Mouse (Mus musculus): ENCODE measurements at regions not wholly inside any gene's neighbourhood (a gene's known extent, or its start where the extent isn't known, plus 50 kb on each side); places are given as distances from the start of the nearest gene placed in this dataset.

GRCm38 (mm10) chr15:56496355-56496754 lies 981.1 kb downstream of the Slc22a22 start:
- Histone ChIP-seq H3K9me3 (replicated peaks) (no peaks in the 10 kb centered on the region), H3K27me3 (replicated peaks) (no peaks in the 10 kb centered on the region), H3K27ac (no peak overlapping the region), H3K9ac (no peak overlapping the region), H3K36me3 (no peaks in the 10 kb centered on the region), H3K4me3 (no peak overlapping the region), H3K4me1 (no peaks in the 10 kb centered on the region), H3K4me2 (no peak overlapping the region)
- ATAC-seq = no peak
- whole genome bisulfite sequencing (ENCODE audit: insufficient replicate concordance) = 68% methylated on average over 2 of the region's 2 CpGs

GRCm38 (mm10) chr15:56485931-56486330 lies 991.5 kb downstream of the Slc22a22 start:
- Histone ChIP-seq H3K9me3 (replicated peaks) (no peaks in the 10 kb centered on the region), H3K4me2 (no peak overlapping the region), H3K27ac (no peak overlapping the region), H3K27me3 (replicated peaks) (no peaks in the 10 kb centered on the region), H3K36me3 (no peaks in the 10 kb centered on the region), H3K4me3 (no peak overlapping the region), H3K4me1 (no peaks in the 10 kb centered on the region), H3K9ac (no peak overlapping the region)
- 56% methylated on average over 3 of the region's 3 CpGs for WGBS (ENCODE audit: insufficient replicate concordance)
- ATAC-seq = no peak

- ATAC-seq = no peak
- no peaks in the 10 kb centered on the region for H3K36me3 ChIP-seq
- no peaks in the 10 kb centered on the region for H3K9me3 ChIP-seq (replicated peaks)
- H3K27ac ChIP-seq = no peak overlapping the region
- H3K4me1 ChIP-seq = no peaks in the 10 kb centered on the region
- H3K4me2 ChIP-seq = no peak overlapping the region
- no peak overlapping the region for H3K9ac ChIP-seq
- no peak overlapping the region for H3K4me3 ChIP-seq
- 60% methylated on average over 3 of the region's 3 CpGs for WGBS (ENCODE audit: insufficient replicate concordance)
- no peaks in the 10 kb centered on the region for H3K27me3 ChIP-seq (replicated peaks)
These were observed 992.7 kb downstream of the Slc22a22 start for GRCm38 (mm10) chr15:56484693-56485092.

GRCm38 (mm10) chr15:56479682-56480081 lies 997.7 kb downstream of the Slc22a22 start:
- Histone ChIP-seq H3K27ac (no peak overlapping the region), H3K27me3 (replicated peaks) (no peaks in the 10 kb centered on the region), H3K9me3 (replicated peaks) (no peaks in the 10 kb centered on the region), H3K36me3 (no peaks in the 10 kb centered on the region), H3K4me2 (no peak overlapping the region), H3K4me3 (no peak overlapping the region), H3K4me1 (no peaks in the 10 kb centered on the region), H3K9ac (no peak overlapping the region)
- ATAC-seq = no peak

GRCm38 (mm10) chr15:56479015-56479414 lies 998.4 kb downstream of the Slc22a22 start:
- Histone ChIP-seq H3K9me3 (replicated peaks) (no peaks in the 10 kb centered on the region), H3K36me3 (no peaks in the 10 kb centered on the region), H3K27me3 (replicated peaks) (no peaks in the 10 kb centered on the region), H3K4me2 (no peak overlapping the region), H3K4me1 (no peaks in the 10 kb centered on the region), H3K9ac (no peak overlapping the region), H3K4me3 (no peak overlapping the region), H3K27ac (no peak overlapping the region)
- ATAC-seq = no peak
- WGBS (ENCODE audit: insufficient replicate concordance) = 48% methylated on average over 3 of the region's 3 CpGs

- Histone ChIP-seq H3K27ac (no peak overlapping the region), H3K9ac (no peak overlapping the region), H3K36me3 (no peaks in the 10 kb centered on the region), H3K4me1 (no peaks in the 10 kb centered on the region), H3K9me3 (replicated peaks) (no peaks in the 10 kb centered on the region), H3K4me3 (no peak overlapping the region), H3K4me2 (no peak overlapping the region), H3K27me3 (replicated peaks) (no peaks in the 10 kb centered on the region)
- ATAC-seq = no peak
- WGBS (ENCODE audit: insufficient replicate concordance) = 69% methylated on average over 1 of the region's 1 CpGs
These were observed 1003.7 kb downstream of the Slc22a22 start for GRCm38 (mm10) chr15:56473679-56474078.

GRCm38 (mm10) chr15:56451881-56452280 lies 1025.5 kb downstream of the Slc22a22 start:
- H3K36me3 ChIP-seq = no peaks in the 10 kb centered on the region
- ATAC-seq = no peak
- H3K4me2 ChIP-seq = no peak overlapping the region
- WGBS (ENCODE audit: insufficient replicate concordance) = 49% methylated on average over 4 of the region's 4 CpGs
- no peaks in the 10 kb centered on the region for H3K9me3 ChIP-seq (replicated peaks)
- no peaks in the 10 kb centered on the region for H3K4me1 ChIP-seq
- no peak overlapping the region for H3K4me3 ChIP-seq
- H3K27me3 ChIP-seq (replicated peaks) = no peaks in the 10 kb centered on the region
- no peak overlapping the region for H3K9ac ChIP-seq
- no peak overlapping the region for H3K27ac ChIP-seq

- Histone ChIP-seq H3K4me2 (no peak overlapping the region), H3K27ac (no peak overlapping the region), H3K4me1 (no peaks in the 10 kb centered on the region), H3K27me3 (replicated peaks) (no peaks in the 10 kb centered on the region), H3K36me3 (no peaks in the 10 kb centered on the region), H3K4me3 (no peak overlapping the region), H3K9me3 (replicated peaks) (no peaks in the 10 kb centered on the region), H3K9ac (no peak overlapping the region)
- no peak for ATAC-seq
- 56% methylated on average over 10 of the region's 10 CpGs for WGBS (ENCODE audit: insufficient replicate concordance)
These were observed 1029.3 kb downstream of the Slc22a22 start for GRCm38 (mm10) chr15:56448015-56448645.

- H3K36me3 ChIP-seq = no peaks in the 10 kb centered on the region
- no peak overlapping the region for H3K27ac ChIP-seq
- no peak for ATAC-seq
These were observed 1037.3 kb downstream of the Slc22a22 start for GRCm38 (mm10) chr15:56440171-56440570.

GRCm38 (mm10) chr15:56438370-56438769 lies 1039.1 kb downstream of the Slc22a22 start:
- H3K27ac ChIP-seq = no peak overlapping the region
- no peak overlapping the region for H3K4me3 ChIP-seq
- H3K36me3 ChIP-seq = no peaks in the 10 kb centered on the region
- no peak overlapping the region for H3K9ac ChIP-seq
- ATAC-seq = no peak
- H3K4me2 ChIP-seq = no peak overlapping the region
- WGBS (ENCODE audit: insufficient replicate concordance) = 58% methylated on average over 2 of the region's 2 CpGs
- H3K27me3 ChIP-seq (replicated peaks) = no peaks in the 10 kb centered on the region
- H3K4me1 ChIP-seq = no peaks in the 10 kb centered on the region
- H3K9me3 ChIP-seq (replicated peaks) = no peaks in the 10 kb centered on the region

More at GRCm38 (mm10) chr15:56440171-56440570, 1037.3 kb downstream of the Slc22a22 start:
- no peaks in the 10 kb centered on the region for H3K9me3 ChIP-seq (replicated peaks)
- no peak overlapping the region for H3K4me2 ChIP-seq
- no peaks in the 10 kb centered on the region for H3K4me1 ChIP-seq
- H3K4me3 ChIP-seq = no peak overlapping the region
- WGBS (ENCODE audit: insufficient replicate concordance) = 64% methylated on average over 4 of the region's 4 CpGs
- no peak overlapping the region for H3K9ac ChIP-seq
- H3K27me3 ChIP-seq (replicated peaks) = no peaks in the 10 kb centered on the region

- WGBS (ENCODE audit: insufficient replicate concordance) = 63% methylated on average over 6 of the region's 6 CpGs
- Histone ChIP-seq H3K36me3 (no peaks in the 10 kb centered on the region), H3K27ac (no peak overlapping the region), H3K4me1 (no peaks in the 10 kb centered on the region), H3K9ac (no peak overlapping the region), H3K4me3 (no peak overlapping the region), H3K9me3 (replicated peaks) (no peaks in the 10 kb centered on the region), H3K4me2 (no peak overlapping the region), H3K27me3 (replicated peaks) (no peaks in the 10 kb centered on the region)
- no peak for ATAC-seq
These were observed 1041.3 kb downstream of the Slc22a22 start for GRCm38 (mm10) chr15:56436131-56436530.

GRCm38 (mm10) chr15:56425986-56426385 lies 1051.4 kb downstream of the Slc22a22 start:
- Histone ChIP-seq H3K4me1 (no peaks in the 10 kb centered on the region), H3K36me3 (no peaks in the 10 kb centered on the region), H3K9ac (no peak overlapping the region), H3K4me3 (no peak overlapping the region), H3K9me3 (replicated peaks) (no peaks in the 10 kb centered on the region), H3K27me3 (replicated peaks) (no peaks in the 10 kb centered on the region), H3K27ac (no peak overlapping the region), H3K4me2 (no peak overlapping the region)
- WGBS (ENCODE audit: insufficient replicate concordance) = 52% methylated on average over 4 of the region's 4 CpGs
- no peak for ATAC-seq

GRCm38 (mm10) chr15:56420681-56421080 lies 1056.7 kb downstream of the Slc22a22 start:
- Histone ChIP-seq H3K4me1 (no peaks in the 10 kb centered on the region), H3K36me3 (no peaks in the 10 kb centered on the region), H3K9me3 (replicated peaks) (no peaks in the 10 kb centered on the region), H3K9ac (no peak overlapping the region), H3K27ac (no peak overlapping the region), H3K4me2 (no peak overlapping the region), H3K27me3 (replicated peaks) (no peaks in the 10 kb centered on the region), H3K4me3 (no peak overlapping the region)
- 43% methylated on average over 1 of the region's 1 CpGs for WGBS (ENCODE audit: insufficient replicate concordance)
- no peak for ATAC-seq

Measured in liver, embryonic 12.5 days (tissue).